7 mouse cellular contexts compared by ENCODE assay signal in genomic region chr10:81379183-81379553, GRCm38 (mm10). TPM values are rescaled to one million over a fixed set of nuclear protein-coding genes. Genes with fewer than 3 reads are reported as not detected.
DNase-seq lines count a peak whose midpoint lies in the region; ATAC-seq and TF ChIP-seq lines count a peak whose summit lies in the region.

No protein-coding gene starts in this region.

- H3K27me3 ChIP-seq in lung, postnatal 0 days (replicated peaks; ENCODE audit: insufficient read depth, low read length) = no peaks in the 10 kb centered on the region
- H3K27me3 ChIP-seq in forebrain, embryonic 12.5 days = 0 out of 2 replicates have a peak, but pooled peaks cover 5% of the 10 kb centered on the region
- no peaks in the 10 kb centered on the region for H3K27me3 ChIP-seq in limb, embryonic 13.5 days
- no peaks in the 10 kb centered on the region for H3K27me3 ChIP-seq in stomach, embryonic 14.5 days (ENCODE audit: control insufficient read depth, insufficient read depth, low read length)

- 62% methylated on average over 3 of the region's 3 CpGs for WGBS in lung, postnatal 0 days
- 56% methylated on average over 3 of the region's 3 CpGs for WGBS in forebrain, embryonic 12.5 days
- 58% methylated on average over 3 of the region's 3 CpGs for WGBS in limb, embryonic 13.5 days
- 63% methylated on average over 3 of the region's 3 CpGs for WGBS in stomach, embryonic 14.5 days

- peaks cover 15% of the 10 kb centered on the region; the same call in 1 of the 2 replicates for H3K4me1 ChIP-seq in lung, postnatal 0 days (ENCODE audit: insufficient read depth, low read depth, low read length)
- H3K4me1 ChIP-seq in forebrain, embryonic 12.5 days = peaks cover 28% of the 10 kb centered on the region
- peaks cover 30% of the 10 kb centered on the region for H3K4me1 ChIP-seq in limb, embryonic 13.5 days
- H3K4me1 ChIP-seq in stomach, embryonic 14.5 days (ENCODE audit: control insufficient read depth, insufficient read depth, low read length) = peaks cover 16% of the 10 kb centered on the region

- no peak for TF ChIP-seq EP300 in lung, postnatal 0 days (IDR thresholded peaks at IDR 0.05)

- H3K4me2 ChIP-seq in lung, postnatal 0 days (replicated peaks; ENCODE audit: low read depth, low read length) = peak overlapping the region; percentile 58
- peak overlapping the region; percentile 53 for H3K4me2 ChIP-seq in forebrain, embryonic 12.5 days
- peak overlapping the region; percentile 69 for H3K4me2 ChIP-seq in limb, embryonic 13.5 days (replicated peaks)
- H3K4me2 ChIP-seq in stomach, embryonic 14.5 days (replicated peaks; ENCODE audit: low read depth, low read length) = peak overlapping the region; percentile 56

- H3K27ac ChIP-seq in lung, postnatal 0 days (ENCODE audit: low read length) = no peak overlapping the region
- peak overlapping the region; percentile 82 for H3K27ac ChIP-seq in forebrain, embryonic 12.5 days
- peak overlapping the region; percentile 78 for H3K27ac ChIP-seq in limb, embryonic 13.5 days
- H3K27ac ChIP-seq in stomach, embryonic 14.5 days (ENCODE audit: low read length) = peak overlapping the region; percentile 62; the same call in 1 of the 2 replicates

- ATAC-seq in lung, postnatal 0 days = no peak
- no peak for ATAC-seq in forebrain, embryonic 12.5 days (ENCODE audit: low FRiP score)
- no peak for ATAC-seq in limb, embryonic 13.5 days (ENCODE audit: low FRiP score, low read depth)
- ATAC-seq in stomach, embryonic 14.5 days (ENCODE audit: insufficient number of reproducible peaks, insufficient read depth, low FRiP score, low read depth) = no peak

- no peak overlapping the region for H3K9ac ChIP-seq in lung, postnatal 0 days (replicated peaks; ENCODE audit: low read depth)
- peak overlapping the region; percentile 26 for H3K9ac ChIP-seq in forebrain, embryonic 12.5 days
- H3K9ac ChIP-seq in limb, embryonic 13.5 days = peak overlapping the region; percentile 59
- H3K9ac ChIP-seq in stomach, embryonic 14.5 days (replicated peaks; ENCODE audit: low read depth, low read length) = peak overlapping the region; percentile 18

- no peaks in the 10 kb centered on the region for H3K36me3 ChIP-seq in lung, postnatal 0 days (ENCODE audit: insufficient read depth, low read length)
- peaks cover 17% of the 10 kb centered on the region for H3K36me3 ChIP-seq in forebrain, embryonic 12.5 days (replicated peaks)
- H3K36me3 ChIP-seq in limb, embryonic 13.5 days = peaks cover 21% of the 10 kb centered on the region
- peaks cover 11% of the 10 kb centered on the region; the same call in 1 of the 2 replicates for H3K36me3 ChIP-seq in stomach, embryonic 14.5 days (ENCODE audit: control insufficient read depth, insufficient read depth, low read length)

- DNase-seq in lung, postnatal 0 days (ENCODE audit: low spot score) = no peak
- DNase-seq in lung, postnatal 36 days = no peak
- DNase-seq in thymus, postnatal 14 days = no peak
- no peak for DNase-seq in right cerebral cortex, postnatal 14 days

- no peaks in the 10 kb centered on the region for H3K9me3 ChIP-seq in lung, postnatal 0 days (ENCODE audit: low read length)
- no peaks in the 10 kb centered on the region for H3K9me3 ChIP-seq in forebrain, embryonic 12.5 days
- no peaks in the 10 kb centered on the region for H3K9me3 ChIP-seq in limb, embryonic 13.5 days
- H3K9me3 ChIP-seq in stomach, embryonic 14.5 days (ENCODE audit: control insufficient read depth, low read depth, low read length) = no peaks in the 10 kb centered on the region

- TF ChIP-seq CTCF in lung, postnatal 0 days (IDR thresholded peaks at IDR 0.05) = peak; percentile 13; the same call in 1 of the 2 replicates

- peak overlapping the region; percentile 46; the same call in 1 of the 2 replicates for H3K4me3 ChIP-seq in lung, postnatal 0 days (ENCODE audit: low read depth, low read length)
- peak overlapping the region; percentile 88 for H3K4me3 ChIP-seq in forebrain, embryonic 12.5 days (replicated peaks)
- peak overlapping the region; percentile 83 for H3K4me3 ChIP-seq in limb, embryonic 13.5 days
- H3K4me3 ChIP-seq in stomach, embryonic 14.5 days (ENCODE audit: low read depth, low read length) = peak overlapping the region; percentile 79

RNA-seq across cellular contexts. Expression of gene Fzr1, which starts 0.9 kb away (rescaled TPM):
- polyA plus RNA-seq in lung, postnatal 0 days (2015; fragmentation: Nextera tagmentation; extraction: Ambion mirVana) = 39.5 and 39.7 TPM in 2 replicates
- polyA plus RNA-seq in forebrain, embryonic 12.5 days (2016; fragmentation: Nextera tagmentation; extraction: Ambion mirVana) = 145 and 148 TPM in 2 replicates
- 111 and 112 TPM in 2 replicates for polyA plus RNA-seq in limb, embryonic 13.5 days (2015; fragmentation: Nextera tagmentation; extraction: Ambion mirVana)
- 81.3 and 88.7 TPM in 2 replicates for polyA plus RNA-seq in stomach, embryonic 14.5 days (2014; fragmentation: Nextera tagmentation; extraction: Ambion mirVana)

RNA-seq across cellular contexts. Expression of gene Dohh, which starts 5.1 kb away (rescaled TPM):
- polyA plus RNA-seq in lung, postnatal 0 days (2015; fragmentation: Nextera tagmentation; extraction: Ambion mirVana) = 49.4 and 55.2 TPM in 2 replicates
- polyA plus RNA-seq in forebrain, embryonic 12.5 days (2016; fragmentation: Nextera tagmentation; extraction: Ambion mirVana) = 68.1 and 68.5 TPM in 2 replicates
- polyA plus RNA-seq in limb, embryonic 13.5 days (2015; fragmentation: Nextera tagmentation; extraction: Ambion mirVana) = 72.7 and 79.4 TPM in 2 replicates
- polyA plus RNA-seq in stomach, embryonic 14.5 days (2014; fragmentation: Nextera tagmentation; extraction: Ambion mirVana) = 44.8 and 48.5 TPM in 2 replicates

RNA-seq across cellular contexts. Expression of gene Gm48551, which starts 5.1 kb away (rescaled TPM):
- polyA plus RNA-seq in lung, postnatal 0 days (2015; fragmentation: Nextera tagmentation; extraction: Ambion mirVana) = 2.4 and 3.0 TPM in 2 replicates
- polyA plus RNA-seq in forebrain, embryonic 12.5 days (2016; fragmentation: Nextera tagmentation; extraction: Ambion mirVana) = 4.2 and 4.6 TPM in 2 replicates
- 3.3 and 4.0 TPM in 2 replicates for polyA plus RNA-seq in limb, embryonic 13.5 days (2015; fragmentation: Nextera tagmentation; extraction: Ambion mirVana)
- 3.1 and 4.1 TPM in 2 replicates for polyA plus RNA-seq in stomach, embryonic 14.5 days (2014; fragmentation: Nextera tagmentation; extraction: Ambion mirVana)

RNA-seq across cellular contexts. Expression of gene Gm48552, which starts 9.6 kb away (rescaled TPM):
- 0.20 and 0.63 TPM in 2 replicates for polyA plus RNA-seq in lung, postnatal 0 days (2015; fragmentation: Nextera tagmentation; extraction: Ambion mirVana)
- polyA plus RNA-seq in forebrain, embryonic 12.5 days (2016; fragmentation: Nextera tagmentation; extraction: Ambion mirVana) = 1.4 and 2.1 TPM in 2 replicates
- polyA plus RNA-seq in limb, embryonic 13.5 days (2015; fragmentation: Nextera tagmentation; extraction: Ambion mirVana) = 1.7 and 1.9 TPM in 2 replicates
- 1.0 and 1.1 TPM in 2 replicates for polyA plus RNA-seq in stomach, embryonic 14.5 days (2014; fragmentation: Nextera tagmentation; extraction: Ambion mirVana)

RNA-seq across cellular contexts. Expression of gene 4930404N11Rik, which starts 13.6 kb away (rescaled TPM):
- 5.4 and 6.6 TPM in 2 replicates for polyA plus RNA-seq in lung, postnatal 0 days (2015; fragmentation: Nextera tagmentation; extraction: Ambion mirVana)
- polyA plus RNA-seq in forebrain, embryonic 12.5 days (2016; fragmentation: Nextera tagmentation; extraction: Ambion mirVana) = 0.36 and 1.2 TPM in 2 replicates
- polyA plus RNA-seq in limb, embryonic 13.5 days (2015; fragmentation: Nextera tagmentation; extraction: Ambion mirVana) = 0.97 and 1.0 TPM in 2 replicates
- polyA plus RNA-seq in stomach, embryonic 14.5 days (2014; fragmentation: Nextera tagmentation; extraction: Ambion mirVana) = 0.43 and 0.59 TPM in 2 replicates
